Mouse (Mus musculus) left cerebral cortex, adult 11 months (tissue): ENCODE measurements around the gene Adck1.
"Not testable (repeated sequence)": the region's sequence is repeated elsewhere in the genome, so short reads cannot be mapped to it uniquely, and the experiment has no call there.

Source experiments
- DNase-seq: peaks from one replicate; pipeline ENCODE4 v3.0.0; 2022; ENCODE audit warnings: low spot score

Gene Adck1

DNA sequence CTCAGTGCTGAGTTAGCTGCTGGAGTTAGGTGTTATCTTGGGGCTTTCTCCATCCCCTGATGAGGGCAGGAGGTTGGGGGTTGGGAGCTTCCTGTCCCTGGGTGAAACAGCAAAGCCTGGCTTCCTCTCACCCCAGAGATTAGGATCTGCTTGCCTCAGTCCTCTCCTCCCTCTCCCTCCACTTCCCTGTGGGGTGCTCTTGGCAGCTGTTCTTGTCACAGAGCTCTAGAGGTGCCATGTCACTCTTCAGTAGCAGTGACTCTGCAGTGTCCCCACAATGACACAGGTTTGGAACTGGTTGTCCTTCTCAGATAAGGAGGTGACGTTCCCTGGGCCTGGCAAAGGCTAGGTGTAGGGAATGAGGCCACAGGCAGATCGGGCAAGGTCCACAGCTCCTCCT is 68.4 kb downstream of the Adck1 start:
- DNase-seq = no peak

DNA sequence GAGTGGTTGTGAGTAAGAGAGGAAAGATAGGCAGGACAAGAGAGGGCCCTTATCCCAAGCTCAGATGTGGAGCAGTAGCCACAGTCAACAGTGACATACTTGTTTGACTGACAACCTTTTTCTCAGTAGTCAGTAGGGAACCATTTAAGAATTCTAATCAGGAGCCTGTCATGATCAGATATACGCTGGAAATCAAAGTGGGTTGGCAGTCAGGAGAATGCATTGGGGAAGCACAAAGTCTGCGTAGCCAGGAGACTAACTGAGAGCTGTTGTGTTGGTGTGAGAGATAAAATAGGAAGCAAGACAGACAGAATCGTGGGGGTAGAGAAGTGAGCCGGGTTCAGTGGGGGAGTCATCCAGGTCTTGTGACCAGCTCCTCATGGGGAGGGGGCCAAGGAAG is 71.9 kb downstream of the Adck1 start:
- DNase-seq = no peak

DNA sequence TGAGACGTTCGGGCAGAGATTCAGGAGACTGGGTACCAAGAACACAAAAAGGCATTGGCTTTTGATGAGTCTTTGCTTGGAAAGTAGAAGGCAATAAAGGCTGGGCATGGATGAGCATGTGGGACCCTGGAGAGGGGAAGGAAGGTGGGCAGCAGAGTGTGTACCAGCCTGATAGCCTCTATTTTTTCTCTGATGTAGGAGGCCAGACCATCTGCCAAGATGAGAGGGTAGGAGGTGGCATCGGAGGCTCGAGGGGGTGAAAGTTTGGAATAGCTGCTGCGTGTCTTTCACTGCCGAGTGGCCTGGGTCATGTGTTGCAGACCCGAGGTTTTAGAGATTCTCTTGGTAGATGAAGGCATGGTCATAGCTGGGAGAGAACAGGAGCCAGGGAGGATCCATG is 72.8 kb downstream of the Adck1 start:
- DNase-seq = no peak

DNA sequence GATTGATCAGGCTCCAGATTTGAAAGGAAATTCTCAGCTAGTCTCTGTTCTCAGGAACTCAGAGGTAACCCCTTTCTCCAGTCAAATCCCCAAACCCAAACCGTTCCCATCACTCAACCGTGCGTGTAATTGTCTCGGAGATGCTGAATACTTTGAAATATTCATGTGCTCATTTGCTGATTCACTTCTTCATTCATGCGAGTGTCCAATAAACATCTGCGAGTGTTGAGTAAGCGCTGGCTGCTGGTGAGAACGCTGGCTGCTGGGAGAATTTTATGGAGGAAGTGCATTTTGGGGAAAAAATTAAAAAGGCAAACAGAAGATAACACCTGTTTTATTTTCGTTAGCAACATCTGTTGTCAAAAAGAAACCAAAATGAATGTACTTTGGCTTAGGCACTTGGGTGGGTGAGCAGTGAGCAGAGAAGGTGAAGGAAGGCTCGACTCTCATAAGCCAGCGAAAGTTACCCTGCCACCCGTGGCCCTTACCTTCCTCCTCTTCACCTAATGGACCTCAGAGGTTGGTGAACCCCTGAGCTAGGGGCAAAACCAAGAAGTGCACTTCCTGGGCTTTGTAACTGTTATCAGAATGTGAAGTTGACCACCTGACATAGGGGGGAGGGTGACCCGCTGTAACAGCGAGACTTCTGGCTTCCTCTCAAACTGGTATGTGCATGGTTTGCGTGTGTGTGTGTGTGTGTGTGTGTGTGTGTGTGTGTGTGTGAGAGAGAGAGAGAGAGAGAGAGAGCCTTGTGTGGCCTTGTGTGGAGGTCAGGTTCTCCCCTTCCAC is 76.8 kb downstream of the Adck1 start:
- no peak for DNase-seq

DNA sequence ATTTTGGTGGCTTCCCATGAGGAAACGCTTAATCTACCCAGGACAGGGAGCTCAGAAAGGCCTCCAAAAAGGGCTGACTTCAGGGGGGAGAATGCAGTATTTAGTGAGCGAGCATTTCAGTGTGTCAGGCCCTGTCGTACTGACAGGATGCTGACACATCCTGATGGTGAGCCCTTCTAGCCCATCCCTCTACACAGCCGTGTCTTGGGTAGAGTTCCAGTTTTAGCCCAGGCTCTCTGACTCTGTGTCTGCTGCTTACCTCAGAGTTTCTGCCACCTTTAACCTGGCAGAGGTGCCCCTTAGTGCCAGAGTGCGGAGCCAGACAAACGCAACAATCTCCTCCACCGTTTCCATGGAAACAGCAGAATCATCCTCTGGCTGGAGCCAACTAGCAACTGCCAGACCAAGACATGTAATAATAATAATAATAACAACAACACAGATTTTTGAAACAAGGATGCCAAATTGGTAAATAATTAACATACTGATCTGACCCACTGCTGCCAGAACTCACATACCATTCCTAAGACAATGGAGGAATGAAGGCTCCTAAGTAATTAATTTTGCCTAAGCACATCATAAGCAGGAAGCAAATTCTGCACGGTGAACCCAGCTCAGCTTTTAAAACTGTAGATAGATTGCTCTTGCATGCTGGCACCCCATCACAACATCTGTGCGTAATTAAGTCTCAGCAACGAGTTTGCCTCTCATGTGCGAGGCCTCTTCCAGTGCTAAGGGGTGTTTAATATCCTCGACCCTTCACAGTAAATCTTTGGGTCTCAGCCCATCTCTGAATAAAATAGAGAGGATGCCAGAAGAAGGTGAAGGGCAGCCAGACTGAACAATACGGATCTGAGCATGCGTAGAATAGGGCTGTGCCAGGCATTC is 81.8 kb downstream of the Adck1 start:
- no peak for DNase-seq

DNA sequence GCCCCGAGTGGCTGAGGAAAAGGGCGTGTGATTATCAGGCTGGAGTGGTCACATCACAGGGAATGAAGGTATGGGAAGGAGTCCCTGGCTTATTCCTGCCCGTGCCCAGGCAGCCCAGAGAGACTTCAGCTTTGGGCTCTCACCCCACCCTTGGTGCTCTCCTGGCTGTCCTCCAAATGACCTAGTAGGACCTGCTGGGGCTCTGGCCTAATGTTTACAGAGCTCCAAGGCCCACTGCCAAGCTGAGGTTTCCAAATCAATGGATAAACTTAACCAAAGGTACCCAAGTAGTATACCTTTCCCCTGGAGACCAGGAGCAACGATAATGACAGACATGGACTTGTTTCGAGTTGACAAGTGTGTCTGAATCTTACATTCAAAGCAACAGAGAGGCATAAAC is 83.7 kb downstream of the Adck1 start:
- DNase-seq = no peak

DNA sequence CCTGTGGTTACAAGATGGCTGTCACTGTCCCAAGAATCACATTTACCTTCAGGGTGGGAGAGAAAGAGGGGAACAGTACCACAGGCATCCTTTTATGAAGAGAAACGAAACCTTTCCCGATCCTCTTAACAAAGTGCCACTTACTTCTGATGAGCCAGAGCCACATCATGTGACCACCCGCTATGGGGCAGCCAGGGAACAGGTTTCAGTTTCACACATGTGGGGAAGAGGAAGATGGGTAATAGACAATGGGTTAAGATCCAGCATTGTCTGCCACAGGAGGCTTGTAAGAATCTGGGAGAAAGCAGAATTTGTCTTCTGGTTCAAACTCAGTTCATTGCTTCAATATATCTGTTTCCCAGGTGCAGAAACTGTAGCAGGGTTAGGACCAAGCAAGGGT is 85.1 kb downstream of the Adck1 start:
- no peak for DNase-seq

DNA sequence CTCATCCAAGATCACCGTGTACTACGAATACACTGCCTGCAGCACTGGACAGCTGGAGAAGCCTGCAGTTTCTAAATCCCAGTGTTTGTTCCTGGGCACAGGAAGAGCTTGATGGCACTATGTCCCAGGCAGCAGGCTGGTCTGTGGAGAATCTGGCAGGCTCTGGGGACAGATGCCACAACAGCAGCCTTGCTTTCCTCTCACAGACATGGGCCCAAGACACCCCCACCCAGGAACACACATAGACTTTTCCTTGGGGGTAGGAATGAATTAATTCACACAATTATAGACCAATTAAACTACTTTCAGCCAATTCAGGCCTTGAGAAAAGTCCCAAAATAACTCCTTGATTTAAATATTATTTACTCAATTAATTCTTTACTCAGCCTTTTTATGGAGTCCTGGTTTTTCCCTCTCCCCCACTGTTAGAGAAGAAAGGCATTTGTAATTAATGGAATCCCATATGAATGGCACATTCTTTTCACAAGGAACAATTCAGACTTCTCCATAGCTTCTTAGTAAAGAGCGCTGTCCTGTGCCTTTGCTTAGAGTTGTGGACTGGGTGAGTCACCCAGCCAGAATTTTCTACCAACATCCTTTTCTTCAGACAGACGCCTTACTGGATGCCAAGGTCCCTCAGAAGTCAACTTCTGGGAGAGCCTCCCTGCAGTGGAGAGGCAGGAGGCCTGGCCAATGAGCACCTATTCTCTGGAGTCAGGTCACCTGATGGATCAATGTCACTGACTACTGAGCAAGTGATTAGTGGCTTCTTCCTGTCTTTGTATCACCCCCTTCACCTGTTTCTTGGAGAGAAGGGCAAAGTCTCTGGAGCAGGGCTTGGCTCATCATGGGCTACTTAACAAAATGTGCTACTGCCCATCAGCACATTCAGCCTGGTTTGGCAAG is 90.6 kb downstream of the Adck1 start:
- DNase-seq = no peak

DNA sequence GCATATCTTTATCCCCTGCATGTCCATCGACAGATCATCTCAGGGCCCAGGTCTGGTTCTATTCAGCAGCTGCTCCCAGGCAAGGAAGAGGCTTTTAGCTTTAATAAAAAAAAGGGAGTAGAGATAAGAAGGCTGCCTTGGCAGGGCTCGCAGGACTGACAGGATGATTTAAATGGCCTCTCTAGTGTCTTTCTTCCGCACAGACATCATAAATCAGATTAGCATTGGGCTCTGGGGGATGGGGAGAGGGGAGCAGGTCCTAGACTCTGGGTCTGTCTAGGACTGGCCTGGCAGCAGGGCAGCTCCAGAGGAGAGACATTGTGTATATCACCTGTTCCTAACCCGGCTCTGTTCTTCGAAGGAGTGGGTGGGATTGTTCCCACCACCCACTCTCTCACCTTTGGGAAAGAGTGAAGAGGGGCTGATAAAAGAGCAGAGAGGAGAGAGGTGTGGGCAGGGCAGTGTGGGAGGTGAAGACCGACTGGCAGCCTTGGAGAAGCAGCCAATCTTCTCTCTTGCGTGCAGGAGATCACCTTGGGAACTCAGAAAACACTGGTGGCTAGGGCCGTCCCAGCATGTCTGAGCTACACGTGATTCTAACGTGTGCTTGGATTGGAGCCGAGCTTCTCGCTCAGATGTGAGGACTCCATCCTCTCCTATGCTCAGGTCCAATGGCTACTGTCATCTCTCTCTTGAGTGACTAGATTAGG is 94.5 kb downstream of the Adck1 start:
- peak; percentile 29 for DNase-seq

DNA sequence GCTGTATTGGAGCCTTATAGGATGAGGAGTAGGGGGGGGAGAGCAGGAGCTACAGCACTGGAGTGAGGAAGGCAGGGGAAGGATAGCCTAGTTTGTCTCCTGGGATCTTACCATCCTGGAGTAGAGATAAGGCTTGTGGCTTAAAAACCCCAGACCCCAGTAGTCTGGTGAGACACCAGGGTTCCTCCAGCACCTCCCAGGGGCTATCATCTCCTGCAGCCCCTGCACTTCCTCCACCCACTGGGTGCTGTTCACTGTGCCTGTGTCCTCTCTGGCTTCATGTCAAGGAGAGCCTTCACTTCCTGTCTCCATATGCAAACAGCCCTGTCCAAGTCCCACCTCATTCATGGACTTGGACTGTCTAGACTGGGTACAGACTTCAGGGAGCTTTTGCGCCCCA is 96.7 kb downstream of the Adck1 start:
- DNase-seq = no peak

DNA sequence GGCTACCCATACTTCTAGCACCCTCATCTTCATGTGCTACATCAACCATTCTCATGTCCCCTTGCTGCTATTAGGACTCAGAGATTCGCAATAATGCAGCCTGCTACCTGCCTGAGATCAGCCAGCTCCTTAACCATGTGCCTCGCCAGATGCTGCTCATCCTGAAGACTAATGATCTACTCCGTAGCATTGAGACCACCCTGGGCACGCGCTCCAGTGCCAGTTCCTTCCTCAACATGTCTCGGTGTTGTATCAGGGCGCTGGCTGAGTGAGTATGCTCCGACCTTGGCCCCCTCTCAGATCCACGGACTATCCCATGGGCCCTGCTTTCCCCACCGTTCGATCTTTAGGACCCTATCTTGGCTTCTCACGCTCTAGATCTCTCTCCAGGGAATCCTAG is 98.6 kb downstream of the Adck1 start:
- no peak for DNase-seq

DNA sequence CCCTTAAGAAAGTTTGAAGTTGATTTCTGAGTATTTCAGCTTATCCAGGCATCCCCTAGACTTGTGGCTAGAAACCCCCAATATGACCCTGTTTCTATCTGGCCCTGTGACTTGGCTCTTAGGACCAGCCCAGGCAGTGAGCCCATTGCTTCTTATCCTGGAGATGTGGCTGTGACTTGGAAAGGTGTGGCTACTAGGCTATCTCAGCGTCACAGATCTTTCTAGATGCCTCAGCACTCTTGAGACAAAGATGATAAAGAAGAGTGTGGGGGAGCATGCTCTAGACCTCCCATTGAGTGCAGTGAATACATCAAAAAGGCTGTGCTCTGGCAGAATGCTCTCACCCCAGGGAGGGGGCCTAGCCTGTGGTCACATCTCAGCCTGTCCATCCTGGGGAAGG is 99.1 kb downstream of the Adck1 start:
- no peak for DNase-seq

DNA sequence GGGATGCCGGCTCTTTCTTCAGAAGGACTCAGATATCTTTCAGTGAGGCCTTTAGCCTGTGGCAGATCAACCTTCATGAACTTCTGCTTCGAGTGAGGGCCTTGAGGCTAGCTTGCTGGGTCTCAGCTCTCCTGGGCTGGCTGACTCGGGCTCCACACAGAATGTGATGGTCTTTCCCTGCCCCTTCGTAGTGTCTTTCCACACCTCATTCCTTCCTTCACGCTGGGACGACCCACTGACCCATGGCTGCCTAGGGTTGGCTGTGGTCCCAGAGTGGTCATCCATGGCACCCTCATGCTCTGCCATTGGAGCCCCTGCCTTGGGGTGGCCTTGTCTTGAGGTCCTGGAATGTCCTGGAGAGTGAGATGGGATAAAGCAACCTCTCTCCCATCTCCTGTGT is 100.7 kb downstream of the Adck1 start:
- DNase-seq = no peak

DNA sequence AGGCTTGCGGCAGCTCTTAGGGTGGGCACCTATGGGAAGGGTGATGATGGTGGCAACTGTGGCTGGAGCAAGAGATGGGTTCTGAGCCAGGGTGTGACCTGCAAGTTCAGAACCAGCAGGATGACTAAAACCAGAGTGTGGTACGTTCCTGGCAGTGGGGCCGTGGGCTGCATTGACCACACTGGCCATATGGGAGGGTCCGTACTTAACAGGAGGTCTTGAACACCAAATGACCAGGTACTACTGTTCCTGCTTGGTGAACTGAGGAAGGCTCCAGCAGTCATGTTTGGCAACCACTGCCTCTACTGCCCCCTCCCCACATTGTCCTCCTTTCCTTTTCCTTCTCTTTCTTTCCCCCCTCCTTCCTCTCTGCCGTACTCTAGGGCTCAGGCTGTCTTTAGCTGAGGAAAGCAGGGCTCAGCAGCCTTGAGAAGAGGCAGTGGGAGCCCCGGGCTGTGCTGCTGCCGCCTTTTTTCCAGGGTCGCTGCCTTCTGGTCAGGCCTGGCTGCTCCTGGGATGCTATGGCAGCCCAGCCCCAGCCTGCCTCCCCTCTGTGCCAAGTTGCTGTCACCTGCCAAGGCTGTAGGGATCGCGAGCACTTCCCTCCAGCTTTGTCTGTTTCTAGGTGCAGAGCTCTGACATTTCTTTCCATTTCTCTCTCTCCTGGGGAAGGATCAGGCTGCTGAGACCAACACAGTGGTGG is 103.4 kb downstream of the Adck1 start:
- DNase-seq = no peak

DNA sequence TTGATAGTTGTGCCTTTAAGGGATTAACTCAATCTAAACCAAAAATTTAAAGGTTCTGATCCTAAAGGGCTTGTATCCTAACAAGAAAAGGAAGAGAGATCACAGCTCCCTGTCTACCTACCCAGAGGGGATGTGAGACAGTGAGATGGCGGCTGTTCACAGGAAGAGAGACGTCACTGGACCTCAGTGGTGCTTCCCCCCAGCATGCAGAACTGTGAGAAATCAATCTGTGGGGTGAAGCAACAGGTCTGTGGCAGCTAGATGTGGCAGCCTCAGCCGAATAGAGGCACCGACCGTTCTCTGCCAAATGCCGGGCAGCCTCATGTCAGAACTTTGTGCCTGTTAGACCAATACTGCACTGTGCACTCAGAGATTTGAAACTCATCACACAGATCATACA is 106.4 kb downstream of the Adck1 start:
- DNase-seq = no peak

DNA sequence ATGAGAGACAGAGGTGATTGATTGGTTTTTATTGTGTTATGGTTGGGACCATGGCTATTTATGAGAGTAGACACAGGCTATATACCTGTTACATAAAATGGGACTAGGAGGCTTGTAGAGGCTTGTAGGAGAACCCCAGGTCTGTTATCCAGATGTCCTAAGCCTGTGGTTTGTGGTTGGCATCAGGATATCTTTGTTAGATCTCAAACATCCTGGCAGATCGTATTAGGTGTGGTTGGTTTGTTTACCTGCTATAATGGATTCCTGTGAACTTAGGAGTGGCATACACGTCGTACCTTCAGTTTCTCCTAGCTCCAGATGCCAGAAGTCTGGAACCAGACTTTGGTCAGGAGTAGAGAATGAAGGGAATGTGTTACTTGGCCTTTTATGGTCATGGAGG is 106.9 kb downstream of the Adck1 start:
- DNase-seq = no peak

DNA sequence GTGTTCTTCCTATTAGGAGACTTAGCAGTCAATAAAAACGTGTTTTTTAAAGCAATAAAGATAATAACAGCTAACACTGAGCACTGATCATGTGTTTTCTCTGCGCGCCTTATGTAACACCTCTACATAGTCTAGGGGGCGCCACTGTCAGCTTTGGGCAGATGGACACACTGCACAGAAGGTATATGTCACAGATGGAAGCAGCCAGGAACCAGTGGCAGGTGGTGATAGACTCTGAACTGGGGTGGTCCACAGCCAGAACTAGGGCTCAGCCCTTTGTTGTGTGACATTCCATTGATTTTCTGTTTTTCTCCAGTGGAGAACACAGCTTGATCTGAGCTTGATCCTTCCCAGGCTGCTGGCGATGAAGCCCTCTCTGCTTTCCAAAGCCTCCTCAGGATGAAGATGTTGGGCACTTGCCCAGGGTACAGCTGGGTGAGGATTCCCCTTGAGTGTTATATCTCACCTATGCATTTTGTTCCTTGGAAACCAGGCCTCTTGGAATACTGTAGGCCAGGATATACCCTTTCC is 107.6 kb downstream of the Adck1 start:
- DNase-seq = no peak

DNA sequence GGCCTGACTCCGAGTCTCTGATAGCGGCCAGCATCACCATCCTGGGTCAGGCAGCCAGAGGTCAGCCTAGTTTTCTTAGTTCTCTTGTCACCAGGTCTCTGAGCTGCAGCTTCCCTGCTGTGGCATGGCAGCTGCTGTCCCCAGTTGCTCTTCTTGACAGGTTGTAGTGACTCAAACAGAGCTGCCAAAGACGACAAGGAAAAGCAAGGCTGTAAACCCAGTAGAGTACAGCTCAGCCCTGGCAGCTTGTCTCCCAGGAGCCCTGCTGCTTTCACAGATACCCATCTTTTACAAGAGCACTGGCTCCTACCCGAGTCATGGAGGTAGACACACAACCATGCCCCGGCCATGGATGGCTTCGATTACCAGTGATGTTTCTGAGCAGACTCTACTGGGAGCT is 108.3 kb downstream of the Adck1 start:
- no peak for DNase-seq

DNA sequence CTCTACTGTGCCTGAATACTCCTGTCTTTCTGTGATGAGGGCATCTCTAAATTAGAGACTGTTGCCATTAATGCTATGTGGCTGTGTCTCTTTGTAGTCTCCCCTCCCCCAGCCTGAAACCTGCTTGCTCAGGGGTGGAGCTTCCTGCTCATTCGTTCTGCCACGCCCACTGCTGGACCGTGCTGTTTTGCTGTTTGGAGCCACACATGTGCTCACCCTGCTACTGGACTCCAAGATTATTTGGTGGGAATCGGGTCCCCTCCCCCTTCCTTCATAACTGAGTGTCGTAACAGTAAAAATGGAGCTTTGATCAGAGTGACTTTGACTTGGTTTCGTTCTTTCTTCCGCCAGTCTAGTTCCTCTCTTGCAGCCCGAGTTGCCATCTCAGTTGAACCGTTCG is 111.5 kb downstream of the Adck1 start:
- DNase-seq = not testable (repeated sequence)

DNA sequence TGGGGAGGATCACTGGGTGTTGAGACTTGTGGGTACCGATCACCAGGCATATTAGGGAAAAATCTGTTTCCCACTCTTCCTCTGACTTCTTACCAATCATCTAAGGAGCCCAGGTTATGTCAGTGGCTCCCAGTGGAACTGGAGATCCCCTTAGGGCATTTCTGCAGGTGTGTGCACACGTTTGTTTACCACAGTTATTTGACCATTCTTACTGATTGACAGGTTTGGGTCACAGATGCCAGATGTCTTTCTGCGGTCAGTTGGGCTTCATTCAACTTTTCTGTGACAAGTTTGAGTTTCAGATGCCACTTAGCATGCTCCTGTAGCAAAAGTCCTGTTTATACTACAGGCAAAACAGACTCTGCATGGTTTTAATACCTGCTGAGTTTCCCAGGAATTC is 112.5 kb downstream of the Adck1 start:
- no peak for DNase-seq

DNA sequence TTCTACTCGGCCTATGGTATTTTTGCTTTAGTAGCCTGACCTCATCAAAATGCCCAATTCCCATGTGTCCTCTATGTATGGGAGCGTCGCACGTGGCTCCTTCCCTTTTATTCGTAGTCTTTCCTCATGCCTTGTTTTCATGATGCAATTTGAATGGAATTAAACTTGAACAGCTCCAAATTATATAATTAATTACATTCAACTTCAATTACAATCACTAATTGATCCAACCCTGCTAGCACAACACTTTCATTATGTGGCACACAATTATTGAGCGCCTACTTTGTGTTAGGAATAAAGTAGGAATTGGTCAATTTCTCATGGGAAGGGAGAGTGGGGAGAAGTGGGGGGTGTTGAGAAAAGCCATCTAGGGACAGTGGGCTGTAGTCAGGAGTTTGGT is 113.4 kb downstream of the Adck1 start:
- no peak for DNase-seq
